Mouse (Mus musculus) myocyte (in vitro differentiated cells): ENCODE data around the gene BC052040. TPM values are rescaled to one million over a fixed set of nuclear protein-coding genes. Genes with fewer than 3 reads are reported as not detected.

ENCODE experiments used
- H3K27me3 ChIP-seq: one replicate; pipeline ENCODE4 v1.6.1; 2011; ENCODE audit not compliant: control insufficient read depth, insufficient read depth, insufficient read length
- H3K36me3 ChIP-seq: one replicate; pipeline ENCODE4 v1.6.1; 2011; ENCODE audit not compliant: control insufficient read depth, insufficient read depth
- H3K4me2 ChIP-seq: one replicate; pipeline ENCODE4 v1.6.1; 2011; ENCODE audit warnings: low read depth, control low read depth
- H3K4me3 ChIP-seq: one replicate; pipeline ENCODE4 v1.5.1; 2011; ENCODE audit warnings: mild to moderate bottlenecking, control low read depth, moderate library complexity
- H3K79me2 ChIP-seq: one replicate; pipeline ENCODE4 v1.6.1; 2011; ENCODE audit not compliant: control insufficient read depth, insufficient read depth
- H3ac ChIP-seq: one replicate; pipeline ENCODE4 v1.6.1; 2011; ENCODE audit not compliant: control insufficient read depth, insufficient read length
- CEBPB ChIP-seq: IDR thresholded peaks from 2 replicates; pipeline ENCODE4 v1.6.1; 2011; ENCODE audit warnings: mild to moderate bottlenecking, moderate library complexity; ENCODE audit not compliant: poor library complexity, insufficient read depth, severe bottlenecking
- E2F4 ChIP-seq: IDR thresholded peaks from one replicate; pipeline ENCODE4 v1.6.1; 2011; ENCODE audit warnings: mild to moderate bottlenecking, control low read depth, moderate library complexity; ENCODE audit not compliant: insufficient read depth
- MAX ChIP-seq: IDR thresholded peaks from one replicate; pipeline ENCODE4 v1.6.1; 2011; ENCODE audit warnings: low read depth, mild to moderate bottlenecking, control low read depth
- MYOD1 ChIP-seq, 3 experiments: IDR thresholded peaks; one replicate each; pipeline ENCODE4 v1.6.1; 2011; ENCODE audit warnings: control low read depth in 2 of 3, low read depth in 2 of 3, mild to moderate bottlenecking in 2 of 3, moderate library complexity in 1 of 3; ENCODE audit not compliant: insufficient read length in 2 of 3, control insufficient read depth in 1 of 3
- MYOG ChIP-seq, 3 experiments: IDR thresholded peaks; one replicate each; pipeline ENCODE4 v1.6.1; 2011; ENCODE audit warnings: control low read depth in 2 of 3, low read depth in 2 of 3, mild to moderate bottlenecking in 2 of 3; ENCODE audit not compliant: insufficient read length in 2 of 3, control insufficient read depth in 1 of 3, insufficient read depth in 1 of 3
- POLR2A ChIP-seq: IDR thresholded peaks from one replicate; pipeline ENCODE4 v1.6.1; 2011; ENCODE audit warnings: low read depth, mild to moderate bottlenecking, control low read depth, moderate library complexity; ENCODE audit not compliant: insufficient read length
- POLR2AphosphoS2 ChIP-seq: IDR thresholded peaks from one replicate; pipeline ENCODE4 v1.6.1; 2011; ENCODE audit warnings: low read depth, control low read depth; ENCODE audit not compliant: insufficient read length
- REST ChIP-seq: IDR thresholded peaks from one replicate; pipeline ENCODE4 v1.6.1; 2011; ENCODE audit warnings: mild to moderate bottlenecking, control low read depth, moderate library complexity; ENCODE audit not compliant: insufficient read depth, insufficient read length
- SRF ChIP-seq: IDR thresholded peaks from one replicate; pipeline ENCODE4 v1.6.1; 2011; ENCODE audit warnings: low read depth; ENCODE audit not compliant: control insufficient read depth, insufficient read length
- TCF12 ChIP-seq: IDR thresholded peaks from one replicate; pipeline ENCODE4 v1.6.1; 2011; ENCODE audit warnings: mild to moderate bottlenecking, control low read depth; ENCODE audit not compliant: poor library complexity, insufficient read depth, severe bottlenecking
- TCF3 ChIP-seq: IDR thresholded peaks from one replicate; pipeline ENCODE4 v1.6.1; 2011; ENCODE audit warnings: low read depth, control low read depth; ENCODE audit not compliant: insufficient read length
- USF1 ChIP-seq: IDR thresholded peaks from one replicate; pipeline ENCODE4 v1.6.1; 2011; ENCODE audit warnings: low read depth, mild to moderate bottlenecking, control low read depth, moderate library complexity
- polyA plus RNA-seq: library from polyadenylated mRNA; unstranded; fragments of >200 nt; fragmentation: generic; extraction: Trizol; gene quantifications from one replicate; pipeline ENCODE4 v1.2.1, GENCODE M21; 2012; ENCODE audit warnings: missing spikeins

BC052040 gene
- polyA plus RNA-seq, 1 experiment: 4.9 TPM

DNA sequence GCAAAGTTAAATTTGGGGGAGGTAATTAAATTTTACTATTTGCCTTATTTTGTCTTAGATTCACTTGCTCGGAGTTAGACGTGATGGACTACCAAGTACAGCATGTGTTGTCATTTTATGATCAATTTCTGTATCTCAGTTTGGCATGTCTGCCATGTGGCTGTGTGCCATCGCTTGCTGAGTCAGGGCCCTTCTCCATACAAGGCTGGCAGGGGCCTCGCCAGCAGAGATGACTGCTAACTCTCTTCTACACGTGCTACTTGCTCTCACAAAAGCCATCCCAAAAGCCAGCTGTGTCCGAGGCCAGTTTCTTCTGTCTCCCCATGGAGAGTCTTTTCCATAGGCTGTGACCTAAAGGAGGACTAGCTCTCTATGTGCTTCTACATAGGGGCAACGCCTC, 160.5 kb downstream of the BC052040 start:
- H3K36me3 ChIP-seq: no peaks in the 10 kb centered on the region
- no peaks in the 10 kb centered on the region for H3K79me2 ChIP-seq
- no peak overlapping the region for H3K4me2 ChIP-seq
- no peaks in the 10 kb centered on the region for H3K27me3 ChIP-seq
- TF ChIP-seq TCF3 (no peak), POLR2A (no peak), USF1 (no peak), E2F4 (no peak), SRF (no peak), POLR2AphosphoS2 (no peak), MYOD1 (IDR thresholded peaks at IDR 0.05; ENCODE audit: control insufficient read depth in 1 of 3, insufficient read length in 2 of 3, low read depth in 2 of 3) (no peak), CEBPB (no peak), MYOG (IDR thresholded peaks at IDR 0.05; ENCODE audit: control insufficient read depth in 1 of 3, insufficient read depth in 1 of 3, insufficient read length in 2 of 3, low read depth in 2 of 3) (no peak), TCF12 (no peak), REST (no peak), MAX (no peak)
- H3K4me3 ChIP-seq: no peak overlapping the region
- no peak overlapping the region for H3ac ChIP-seq

GRCm38 (mm10) chr2:115747639-115748038, 166.1 kb downstream of the BC052040 start:
- TF ChIP-seq POLR2A: no peak
- Histone ChIP-seq H3ac (no peak overlapping the region), H3K4me3 (no peak overlapping the region), H3K79me2 (no peaks in the 10 kb centered on the region), H3K27me3 (no peaks in the 10 kb centered on the region), H3K4me2 (no peak overlapping the region), H3K36me3 (no peaks in the 10 kb centered on the region)

DNA sequence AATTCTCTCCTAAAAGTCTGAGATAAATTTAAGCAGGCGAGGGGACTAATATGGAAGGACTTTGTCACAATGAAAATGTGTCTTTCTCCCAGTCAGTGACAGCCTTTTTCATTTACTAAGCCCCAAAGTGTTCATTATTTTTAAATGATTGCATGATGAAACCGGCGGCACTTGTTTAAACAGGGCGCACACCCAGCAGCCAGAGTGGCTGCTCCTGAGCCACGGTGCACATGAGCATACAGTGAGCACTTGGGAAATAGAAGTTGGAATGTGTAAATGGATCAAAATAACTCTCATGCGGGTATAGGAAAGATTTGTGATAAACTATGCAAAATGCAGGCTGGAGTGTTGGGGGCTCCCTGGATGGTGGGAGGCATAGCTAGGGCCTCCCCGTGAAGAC, 169.7 kb downstream of the BC052040 start:
- Histone ChIP-seq H3K27me3 (no peaks in the 10 kb centered on the region), H3K36me3 (no peaks in the 10 kb centered on the region), H3K79me2 (no peaks in the 10 kb centered on the region), H3ac (no peak overlapping the region), H3K4me3 (no peak overlapping the region), H3K4me2 (no peak overlapping the region)
- TF ChIP-seq TCF3 (no peak), E2F4 (no peak), REST (no peak), TCF12 (no peak), SRF (no peak), POLR2AphosphoS2 (no peak), MAX (no peak), MYOD1 (IDR thresholded peaks at IDR 0.05; ENCODE audit: control insufficient read depth in 1 of 3, insufficient read length in 2 of 3, low read depth in 2 of 3) (no peak)

- no peak for TF ChIP-seq REST
- TF ChIP-seq USF1: no peak
- no peak for TF ChIP-seq POLR2A
- no peak for TF ChIP-seq MYOG (IDR thresholded peaks at IDR 0.05; ENCODE audit: control insufficient read depth in 1 of 3, insufficient read depth in 1 of 3, insufficient read length in 2 of 3, low read depth in 2 of 3)
- no peak for TF ChIP-seq CEBPB
- no peak for TF ChIP-seq TCF3
- TF ChIP-seq POLR2AphosphoS2: no peak
- no peak for TF ChIP-seq SRF
- no peak for TF ChIP-seq MAX
- no peak for TF ChIP-seq TCF12
- TF ChIP-seq E2F4: no peak
- TF ChIP-seq MYOD1 (IDR thresholded peaks at IDR 0.05; ENCODE audit: control insufficient read depth in 1 of 3, insufficient read length in 2 of 3, low read depth in 2 of 3): no peak
- H3K27me3 ChIP-seq: no peaks in the 10 kb centered on the region
- H3K4me2 ChIP-seq: no peak overlapping the region
- H3K79me2 ChIP-seq: no peaks in the 10 kb centered on the region
- no peaks in the 10 kb centered on the region for H3K36me3 ChIP-seq
- no peak overlapping the region for H3ac ChIP-seq
- no peak overlapping the region for H3K4me3 ChIP-seq
Observed at GRCm38 (mm10) chr2:115757685-115758084, 176.2 kb downstream of the BC052040 start.

GRCm38 (mm10) chr2:115758542-115758941, 177.0 kb downstream of the BC052040 start:
- Histone ChIP-seq H3K4me3 (no peak overlapping the region), H3K36me3 (no peaks in the 10 kb centered on the region), H3K27me3 (no peaks in the 10 kb centered on the region), H3ac (no peak overlapping the region), H3K79me2 (no peaks in the 10 kb centered on the region), H3K4me2 (no peak overlapping the region)
- TF ChIP-seq TCF12 (no peak), SRF (no peak)

DNA sequence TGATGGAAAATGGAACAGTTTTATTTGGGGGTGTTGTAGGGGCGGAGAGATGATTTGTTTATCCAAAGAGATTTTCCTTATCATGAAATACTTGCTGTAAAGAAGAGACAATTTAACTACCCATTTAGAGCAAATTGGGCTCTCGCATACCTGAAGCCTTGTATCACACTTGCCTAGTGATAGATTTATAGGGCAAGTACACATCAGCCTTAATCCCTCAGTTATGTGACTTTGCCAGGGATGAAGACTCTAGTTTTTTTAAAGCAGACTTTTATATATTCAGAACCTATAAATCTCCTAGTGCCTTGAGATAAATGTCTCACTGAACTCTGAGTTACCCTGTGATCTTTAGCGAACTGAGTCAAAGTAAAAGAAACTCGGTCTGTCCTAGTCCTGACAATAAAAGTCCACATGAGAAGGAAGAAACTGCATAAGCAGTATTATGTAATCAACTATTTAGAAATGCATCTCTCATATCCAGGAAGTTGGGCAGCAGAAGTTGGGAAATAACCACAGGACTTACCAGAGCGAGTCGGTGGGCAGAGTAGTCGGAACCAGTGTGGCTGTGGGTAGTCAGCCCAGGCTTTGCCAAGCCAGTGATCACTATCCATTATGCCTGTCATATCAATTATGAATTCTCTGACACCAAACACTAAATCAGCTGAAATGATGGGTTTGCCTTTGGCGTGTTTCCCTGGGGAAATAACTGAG, 183.2 kb downstream of the BC052040 start:
- no peak for TF ChIP-seq MAX
- no peak for TF ChIP-seq TCF3
- TF ChIP-seq CEBPB: peak; percentile 83
- TF ChIP-seq MYOG (IDR thresholded peaks at IDR 0.05; ENCODE audit: control insufficient read depth in 1 of 3, insufficient read depth in 1 of 3, insufficient read length in 2 of 3, low read depth in 2 of 3): no peak
- no peak for TF ChIP-seq SRF
- H3K79me2 ChIP-seq: no peaks in the 10 kb centered on the region
- H3K4me3 ChIP-seq: no peak overlapping the region
- no peak overlapping the region for H3ac ChIP-seq
- no peaks in the 10 kb centered on the region for H3K27me3 ChIP-seq
- peak overlapping the region; percentile 62 for H3K4me2 ChIP-seq
- H3K36me3 ChIP-seq: no peaks in the 10 kb centered on the region
